Mouse (Mus musculus) cerebellum, adult 2 months (tissue): ENCODE data around the gene Mad1l1. TPM values are rescaled to one million over a fixed set of nuclear protein-coding genes. Genes with fewer than 3 reads are reported as not detected.

Experiments used
- DNase-seq, 2 experiments: peaks; one replicate each; pipeline ENCODE4 v3.0.0; 2021
- H3K27ac ChIP-seq: fragments of 200-500 bp; 2 replicates; pipeline ENCODE4 v1.5.1; 2012; ENCODE audit warnings: low read length, control low read depth, inconsistent platforms; ENCODE audit not compliant: insufficient read depth
- H3K27me3 ChIP-seq: fragments of 200-500 bp; 2 replicates; pipeline ENCODE4 v1.6.1; 2012; ENCODE audit warnings: inconsistent platforms, mild to moderate bottlenecking, low read length, moderate library complexity; ENCODE audit not compliant: control insufficient read depth, insufficient read depth
- H3K4me1 ChIP-seq: fragments of 200-500 bp; 2 replicates; pipeline ENCODE4 v1.6.1; 2011; ENCODE audit warnings: low read length; ENCODE audit not compliant: control insufficient read depth, insufficient read depth
- H3K4me3 ChIP-seq: fragments of 200-500 bp; replicated peaks from 2 replicates; pipeline ENCODE3; 2011; ENCODE audit warnings: mild to moderate bottlenecking, low read depth, low read length, control low read depth; ENCODE audit not compliant: insufficient read depth
- CTCF ChIP-seq: fragments of 200-500 bp; IDR thresholded peaks from 2 replicates; pipeline ENCODE4 v1.5.1; 2011; ENCODE audit warnings: low read depth, mild to moderate bottlenecking, control low read depth, low read length, moderate library complexity, borderline replicate concordance; ENCODE audit not compliant: insufficient read depth
- POLR2A ChIP-seq: fragments of 200-500 bp; IDR thresholded peaks from 2 replicates; pipeline ENCODE4 v1.6.1; 2011; ENCODE audit warnings: low read length, control low read depth, borderline replicate concordance; ENCODE audit not compliant: insufficient read depth
- WGBS: fragments of 180-500 bp; shearing (Covaris S2); methylation state at CpG from one replicate; pipeline ENCODE4 v1.1.7; 2018; 5-methylcytosine and 5-hydroxymethylcytosine counted together
- polyA plus RNA-seq: library from polyadenylated mRNA; depleted of rRNA; stranded (reverse); fragments of >200 nt; gene quantifications from 2 replicates; pipeline ENCODE4 v1.2.3, GENCODE M21; 2012

Mad1l1 gene
- polyA plus RNA-seq, 1 experiment: 25.3 TPM

DNA sequence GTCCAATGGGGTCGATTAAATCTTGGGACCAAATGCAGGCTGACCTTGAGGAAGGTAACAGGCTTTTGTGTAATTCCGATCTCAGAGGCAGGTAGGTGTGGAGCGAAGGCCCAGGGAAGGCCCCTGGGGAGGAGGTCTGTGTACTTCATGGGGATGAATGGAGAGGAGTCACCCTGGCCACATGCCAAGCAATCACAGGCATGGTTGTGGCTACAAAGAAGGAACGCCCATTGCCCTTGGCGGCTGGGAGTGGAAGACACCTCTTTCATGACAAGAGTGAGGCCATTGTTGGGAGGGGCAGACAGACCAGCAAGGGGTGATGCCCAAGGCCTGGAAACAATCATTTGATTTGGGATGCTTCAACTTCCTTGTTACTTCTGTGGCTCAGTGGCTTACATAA, 252.8 kb downstream of the Mad1l1 start:
- Histone ChIP-seq H3K27ac (no peak overlapping the region), H3K4me3 (no peak overlapping the region), H3K4me1 (peaks cover 5% of the 10 kb centered on the region), H3K27me3 (no peaks in the 10 kb centered on the region)
- TF ChIP-seq POLR2A (no peak), CTCF (no peak)
- WGBS: 76% methylated on average over 5 of the region's 5 CpGs
- no peak for DNase-seq

DNA sequence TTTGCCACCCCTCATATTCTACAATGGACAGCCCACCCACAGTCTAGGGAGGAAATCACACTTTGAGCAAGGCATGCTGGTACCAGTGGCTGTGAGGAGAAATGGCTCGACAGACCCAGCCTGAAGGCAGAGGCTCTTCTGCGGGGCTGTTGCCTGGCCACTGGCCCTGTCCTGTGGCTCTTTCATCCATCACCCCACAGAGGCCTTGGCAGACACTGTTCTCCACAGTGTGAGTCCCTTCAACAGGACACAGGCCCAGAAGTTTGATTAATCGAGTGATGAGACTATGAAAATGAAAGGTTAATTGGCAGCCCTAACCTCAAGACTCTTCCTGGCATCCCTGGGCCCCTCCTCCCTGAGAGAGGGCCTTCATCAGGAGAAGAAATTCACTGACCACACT, 253.3 kb downstream of the Mad1l1 start:
- TF ChIP-seq POLR2A: no peak
- no peak for TF ChIP-seq CTCF
- H3K27me3 ChIP-seq: no peaks in the 10 kb centered on the region
- H3K27ac ChIP-seq: no peak overlapping the region
- DNase-seq: peak in 1 of 2 experiments; percentile 34
- 16% methylated on average over 3 of the region's 3 CpGs for WGBS
- no peak overlapping the region for H3K4me3 ChIP-seq
- H3K4me1 ChIP-seq: peaks cover 5% of the 10 kb centered on the region

DNA sequence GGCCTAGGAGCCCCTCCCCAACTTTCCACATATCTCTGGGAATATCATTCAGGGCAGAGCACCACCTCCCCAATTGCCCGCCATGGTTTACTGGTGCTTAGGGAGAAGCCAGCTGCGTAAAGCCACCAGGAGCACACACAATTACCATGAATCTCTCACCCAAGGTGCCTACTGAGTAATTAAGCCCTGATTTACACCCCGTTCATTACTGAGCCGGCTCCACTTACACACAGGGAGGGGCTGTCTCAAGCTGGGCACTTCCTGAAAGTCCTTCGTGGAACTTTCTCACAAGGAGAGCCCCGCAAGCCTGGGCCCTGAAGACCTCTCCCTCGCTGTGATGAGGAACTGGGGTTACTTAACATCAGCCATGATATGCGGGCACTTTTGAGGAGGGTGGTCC, 254.6 kb downstream of the Mad1l1 start:
- Histone ChIP-seq H3K27ac (no peak overlapping the region), H3K4me3 (no peak overlapping the region), H3K27me3 (no peaks in the 10 kb centered on the region), H3K4me1 (peaks cover 5% of the 10 kb centered on the region)
- no peak for DNase-seq
- TF ChIP-seq POLR2A: no peak
- no peak for TF ChIP-seq CTCF
- WGBS: 92% methylated on average over 8 of the region's 8 CpGs

DNA sequence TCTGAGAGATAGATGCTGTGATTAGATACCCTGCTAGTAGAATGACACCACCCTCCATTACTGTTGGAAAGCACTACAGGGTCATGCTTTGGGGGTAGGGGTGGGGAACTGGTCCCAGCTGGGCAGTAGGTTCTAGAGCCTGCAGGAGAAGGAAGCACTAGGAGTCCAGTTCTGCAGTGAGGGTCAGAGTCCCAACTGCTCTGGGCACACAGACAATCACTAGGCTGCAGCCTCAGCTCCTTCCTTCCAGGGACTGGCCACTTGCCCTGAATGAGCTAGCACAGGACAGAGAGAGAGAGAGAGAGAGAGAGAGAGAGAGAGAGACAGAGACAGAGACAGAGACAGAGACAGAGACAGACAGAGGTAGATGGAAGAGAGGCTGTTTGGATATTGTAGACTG, 255.1 kb downstream of the Mad1l1 start:
- no peak for DNase-seq
- no peak overlapping the region for H3K27ac ChIP-seq
- no peaks in the 10 kb centered on the region for H3K27me3 ChIP-seq
- no peak overlapping the region for H3K4me3 ChIP-seq
- TF ChIP-seq POLR2A: no peak
- no peak for TF ChIP-seq CTCF
- H3K4me1 ChIP-seq: peaks cover 5% of the 10 kb centered on the region

DNA sequence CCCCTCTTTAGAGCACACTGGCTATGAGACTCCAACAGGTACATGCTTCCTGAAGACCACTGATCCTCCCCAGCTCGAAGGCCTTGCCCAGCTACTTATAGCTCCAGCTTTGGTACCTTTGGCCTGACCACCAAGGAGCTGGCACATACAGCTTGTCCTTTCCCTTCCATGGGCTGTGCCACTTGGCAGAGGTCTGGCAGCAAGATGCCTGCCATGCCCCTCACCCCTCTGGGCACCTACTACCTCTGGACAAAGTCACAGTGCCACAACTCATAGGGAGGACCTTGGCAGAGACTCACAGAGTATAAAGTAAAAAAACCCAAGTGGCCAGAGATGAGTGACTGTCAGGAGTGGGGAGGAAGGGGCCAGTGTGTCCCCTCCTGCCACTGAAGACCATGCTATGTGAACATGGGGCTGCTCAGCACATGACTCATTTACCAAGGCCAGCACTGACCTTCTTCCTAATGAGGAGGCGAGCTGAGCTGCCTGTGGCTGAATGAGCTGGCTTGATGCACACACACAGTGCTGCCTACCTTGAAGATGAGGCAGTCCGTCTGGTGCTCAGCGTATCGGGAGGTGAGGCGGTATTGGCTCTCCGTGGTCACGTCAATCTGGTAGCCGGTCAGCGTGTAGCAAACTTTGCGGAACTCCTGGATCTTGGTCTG, 255.9 kb downstream of the Mad1l1 start:
- DNase-seq: no peak
- Histone ChIP-seq H3K4me1 (peaks cover 5% of the 10 kb centered on the region), H3K27me3 (no peaks in the 10 kb centered on the region), H3K27ac (no peak overlapping the region), H3K4me3 (no peak overlapping the region)
- WGBS: 89% methylated on average over 11 of the region's 11 CpGs
- TF ChIP-seq CTCF: no peak
- no peak for TF ChIP-seq POLR2A

DNA sequence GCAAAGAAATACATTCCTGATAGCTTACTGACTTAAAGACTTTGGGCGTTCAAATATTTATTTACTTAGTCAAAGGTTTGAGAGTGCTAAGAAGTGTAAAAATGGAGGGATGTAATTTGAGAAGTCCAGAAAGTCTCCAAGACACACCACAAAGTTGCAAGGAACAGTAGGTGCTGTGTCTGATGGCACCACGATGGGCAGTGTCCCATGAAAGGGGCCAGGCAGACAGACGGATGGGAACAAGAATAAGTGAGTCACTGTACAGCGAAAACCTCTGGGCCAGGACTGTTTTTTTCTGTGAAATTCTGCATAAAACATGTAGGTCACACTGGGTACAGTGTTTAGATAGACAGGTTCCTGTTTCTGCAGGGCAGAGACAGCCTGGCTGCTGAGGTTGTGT, 256.8 kb downstream of the Mad1l1 start:
- H3K4me1 ChIP-seq: peaks cover 5% of the 10 kb centered on the region
- TF ChIP-seq POLR2A: no peak
- no peak overlapping the region for H3K4me3 ChIP-seq
- H3K27me3 ChIP-seq: no peaks in the 10 kb centered on the region
- WGBS: 91% methylated on average over 4 of the region's 4 CpGs
- no peak overlapping the region for H3K27ac ChIP-seq
- no peak for DNase-seq

DNA sequence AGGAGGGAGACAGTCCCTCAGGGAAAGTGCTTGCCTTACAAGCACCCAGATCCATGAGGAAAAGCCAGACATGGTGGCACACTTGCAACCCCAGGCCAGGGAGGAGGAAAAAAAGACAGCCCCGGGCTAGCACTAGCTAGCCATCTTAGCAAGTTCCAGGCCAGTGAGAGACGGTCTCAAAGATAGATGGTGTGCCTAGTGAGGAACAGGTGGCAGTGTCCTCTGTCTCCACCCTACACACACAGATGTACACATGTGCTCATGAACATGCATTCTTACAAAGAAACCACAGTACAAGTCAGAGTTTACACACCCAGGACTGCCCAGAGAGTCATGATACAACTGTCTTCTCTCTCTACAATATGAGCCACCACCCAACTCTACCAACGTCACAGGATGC, 258.5 kb downstream of the Mad1l1 start:
- TF ChIP-seq CTCF: no peak
- H3K27me3 ChIP-seq: no peaks in the 10 kb centered on the region
- 96% methylated on average over 3 of the region's 3 CpGs for WGBS
- DNase-seq: no peak
- no peak overlapping the region for H3K4me3 ChIP-seq
- H3K27ac ChIP-seq: no peak overlapping the region
- H3K4me1 ChIP-seq: no peaks in the 10 kb centered on the region

DNA sequence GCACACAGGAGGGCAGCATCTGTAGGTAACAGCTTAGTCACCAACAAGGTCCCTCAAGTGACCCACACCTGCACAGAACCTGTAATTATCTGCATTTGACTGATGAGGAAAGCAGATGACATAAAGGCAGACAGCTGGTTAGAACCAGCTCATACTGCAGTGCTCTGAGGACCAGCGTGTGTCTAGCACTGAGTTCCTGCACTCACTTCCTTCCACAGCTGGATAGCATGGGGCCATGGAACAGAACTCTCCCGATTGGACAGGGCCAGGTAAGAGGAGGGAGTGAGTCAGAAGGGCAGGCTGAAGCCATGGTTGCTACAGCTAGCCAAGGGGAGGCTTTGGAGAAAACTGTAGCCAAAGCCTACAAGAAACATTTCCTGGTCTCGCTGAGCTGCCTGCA, 259.0 kb downstream of the Mad1l1 start:
- H3K27me3 ChIP-seq: no peaks in the 10 kb centered on the region
- H3K4me3 ChIP-seq: no peak overlapping the region
- WGBS: 92% methylated on average over 3 of the region's 3 CpGs
- no peak for DNase-seq
- H3K4me1 ChIP-seq: no peaks in the 10 kb centered on the region
- TF ChIP-seq CTCF (no peak), POLR2A (no peak)
- H3K27ac ChIP-seq: no peak overlapping the region
